ENCODE assay signal across 22 mouse cellular contexts in genomic region chr13:95034715-95035114, GRCm38 (mm10). TPM values are rescaled to one million over a fixed set of nuclear protein-coding genes. Genes with fewer than 3 reads are reported as not detected.
DNase-seq lines count a peak whose midpoint lies in the region; ATAC-seq and TF ChIP-seq lines count a peak whose summit lies in the region.
"Had no signal": no experiment of that assay in that cellular context is flagged by ENCODE, and none has a peak within 500 bp of the region (broad histone marks: within the 10 kb centered on the region; RNA-seq: fewer than 3 reads in every experiment).

No protein-coding gene starts in this region.

- H3K4me1 ChIP-seq in forebrain, embryonic 16.5 days (replicated peaks; ENCODE audit: control insufficient read depth, insufficient read depth, low read length) = no peaks in the 10 kb centered on the region
- 0 out of 2 replicates have a peak, but pooled peaks cover 4% of the 10 kb centered on the region for H3K4me1 ChIP-seq in forebrain, embryonic 13.5 days
- H3K4me1 ChIP-seq in embryonic facial prominence, embryonic 10.5 days = 0 out of 2 replicates have a peak, but pooled peaks cover 2% of the 10 kb centered on the region
- H3K4me1 ChIP-seq: hindbrain, embryonic 12.5 days; stomach, embryonic 15.5 days had no signal

- no peak overlapping the region for H3K4me3 ChIP-seq in forebrain, embryonic 16.5 days (replicated peaks; ENCODE audit: low read length)
- no peak overlapping the region for H3K4me3 ChIP-seq in forebrain, embryonic 13.5 days
- H3K4me3 ChIP-seq in embryonic facial prominence, embryonic 10.5 days = no peak overlapping the region
- H3K4me3 ChIP-seq: embryonic facial prominence, embryonic 12.5 days; gastrocnemius, adult 2 months; heart, embryonic 15.5 days; hindbrain, embryonic 12.5 days; intestine, embryonic 15.5 days; stomach, embryonic 15.5 days had no signal

- no peak overlapping the region for H3K27ac ChIP-seq in forebrain, embryonic 16.5 days (ENCODE audit: low read length)
- no peak overlapping the region for H3K27ac ChIP-seq in forebrain, embryonic 13.5 days
- H3K27ac ChIP-seq in embryonic facial prominence, embryonic 10.5 days (replicated peaks) = no peak overlapping the region
- H3K27ac ChIP-seq: embryonic facial prominence, embryonic 12.5 days; gastrocnemius, adult 2 months; heart, embryonic 15.5 days; hindbrain, embryonic 12.5 days; intestine, embryonic 15.5 days; kidney, postnatal 0 days; stomach, embryonic 15.5 days had no signal

- WGBS in forebrain, embryonic 16.5 days = 58% methylated on average over 2 of the region's 2 CpGs
- 90% methylated on average over 2 of the region's 2 CpGs for WGBS in forebrain, embryonic 13.5 days
- WGBS in embryonic facial prominence, embryonic 10.5 days = 84% methylated on average over 2 of the region's 2 CpGs

- H3K4me2 ChIP-seq in forebrain, embryonic 16.5 days (ENCODE audit: low read length) = no peak overlapping the region
- no peak overlapping the region for H3K4me2 ChIP-seq in forebrain, embryonic 13.5 days
- H3K4me2 ChIP-seq: embryonic facial prominence, embryonic 12.5 days; heart, embryonic 15.5 days; hindbrain, embryonic 12.5 days; intestine, embryonic 15.5 days; liver, embryonic 11.5 days; lung, embryonic 14.5 days; stomach, embryonic 15.5 days had no signal

- H3K9me3 ChIP-seq in forebrain, embryonic 16.5 days (ENCODE audit: control insufficient read depth, low read length) = no peaks in the 10 kb centered on the region
- no peaks in the 10 kb centered on the region for H3K9me3 ChIP-seq in forebrain, embryonic 13.5 days (replicated peaks)
- no peaks in the 10 kb centered on the region for H3K9me3 ChIP-seq in embryonic facial prominence, embryonic 10.5 days
- H3K9me3 ChIP-seq: embryonic facial prominence, embryonic 12.5 days; heart, embryonic 15.5 days; hindbrain, embryonic 12.5 days; intestine, embryonic 15.5 days; stomach, embryonic 15.5 days had no signal

- H3K27me3 ChIP-seq in forebrain, embryonic 16.5 days (replicated peaks; ENCODE audit: control insufficient read depth, insufficient read depth, low read length) = no peaks in the 10 kb centered on the region
- no peaks in the 10 kb centered on the region for H3K27me3 ChIP-seq in forebrain, embryonic 13.5 days
- no peaks in the 10 kb centered on the region for H3K27me3 ChIP-seq in embryonic facial prominence, embryonic 10.5 days (replicated peaks; ENCODE audit: low read depth, poor library complexity, severe bottlenecking)
- H3K27me3 ChIP-seq: embryonic facial prominence, embryonic 12.5 days; heart, embryonic 15.5 days; hindbrain, embryonic 12.5 days; intestine, embryonic 15.5 days; Patski; stomach, embryonic 15.5 days had no signal

- ATAC-seq in forebrain, embryonic 16.5 days = peak; percentile 52; the same call in 1 of the 2 replicates
- ATAC-seq in forebrain, embryonic 13.5 days = no peak
- ATAC-seq: intestine, embryonic 15.5 days; midbrain, embryonic 16.5 days; Patski had no signal

- H3K9ac ChIP-seq in forebrain, embryonic 16.5 days (replicated peaks; ENCODE audit: low read depth, low read length) = no peak overlapping the region
- H3K9ac ChIP-seq in forebrain, embryonic 13.5 days = no peak overlapping the region
- H3K9ac ChIP-seq: embryonic facial prominence, embryonic 12.5 days; heart, embryonic 15.5 days; hindbrain, embryonic 12.5 days; intestine, embryonic 15.5 days; lung, embryonic 14.5 days; stomach, embryonic 15.5 days had no signal

- intact Hi-C loops in left cerebral cortex, postnatal 36 days (cut with DNase I) = no loop called here

- peak; percentile 30 for DNase-seq in brain, embryonic 14.5 days (ENCODE audit: low read depth)
- DNase-seq in layer of hippocampus, adult 8-10 months (ENCODE audit: low spot score in 2 of 2) = peak; percentile 54 to 63
- peak; percentile 49 to 55 for DNase-seq in left cerebral cortex, postnatal 36 days (ENCODE audit: low spot score in 2 of 2)
- DNase-seq in embryonic facial prominence, embryonic 10.5 days (ENCODE audit: low spot score) = no peak
- DNase-seq in heart, adult 18-20 months = no peak
- DNase-seq: cerebellum, adult 8-10 months; gastrocnemius, adult 2 months; heart, adult 11 months; lung, embryonic 14.5 days; spleen, adult 18-20 months; thymus, postnatal 14 days had no signal

- H3K36me3 ChIP-seq in forebrain, embryonic 16.5 days (ENCODE audit: control insufficient read depth, insufficient read depth) = no peaks in the 10 kb centered on the region
- H3K36me3 ChIP-seq in forebrain, embryonic 13.5 days (ENCODE audit: poor library complexity, severe bottlenecking) = no peaks in the 10 kb centered on the region
- H3K36me3 ChIP-seq in embryonic facial prominence, embryonic 10.5 days (replicated peaks) = no peaks in the 10 kb centered on the region
- H3K36me3 ChIP-seq: embryonic facial prominence, embryonic 12.5 days; heart, embryonic 15.5 days; hindbrain, embryonic 12.5 days; intestine, embryonic 15.5 days; stomach, embryonic 15.5 days had no signal

- no peak for TF ChIP-seq POLR2A in brain, embryonic 14.5 days (IDR thresholded peaks at IDR 0.05; ENCODE audit: borderline replicate concordance, extremely low read depth, insufficient read depth, insufficient read length, poor library complexity, severe bottlenecking)

- no peak for TF ChIP-seq CTCF in brain, embryonic 14.5 days (IDR thresholded peaks at IDR 0.05; ENCODE audit: borderline replicate concordance, extremely low read depth, insufficient read depth, insufficient read length)

RNA-seq across cellular contexts. Expression of gene Wdr41, which starts 58.6 kb away (rescaled TPM):
- polyA plus RNA-seq in forebrain, embryonic 16.5 days (2015; fragmentation: Nextera tagmentation; extraction: Ambion mirVana) = 27.4 and 28.2 TPM in 2 replicates
- polyA plus RNA-seq in forebrain, embryonic 13.5 days (2015; fragmentation: Nextera tagmentation; extraction: Ambion mirVana) = 19.3 and 22.0 TPM in 2 replicates
- polyA plus RNA-seq in brain, embryonic 14.5 days (2012; rRNA removed) = 19.4 and 22.9 TPM in 2 replicates
- 10 to 100 TPM; 22.0 to 23.2 (median 22.8) TPM for total RNA-seq in layer of hippocampus, adult 8-10 months (2022)
- 10 to 100 TPM; 19.7 to 21.7 TPM for total RNA-seq in left cerebral cortex, postnatal 36 days (2021)
- 17.1 and 17.3 TPM in 2 replicates for polyA plus RNA-seq in embryonic facial prominence, embryonic 10.5 days (2016; fragmentation: Nextera tagmentation; extraction: Ambion mirVana)
- 10 to 100 TPM; 17.7 to 17.9 TPM for total RNA-seq in heart, adult 18-20 months (2021)

Comparison
In these comparisons a context has a peak if more than half of its experiments do, and no peak if none do; other contexts are left out.
1. DNase-seq: peak in brain, embryonic 14.5 days (single experiment), layer of hippocampus, adult 8-10 months (2 of 2) and left cerebral cortex, postnatal 36 days (2 of 2); none in embryonic facial prominence, embryonic 10.5 days (single experiment) and heart, adult 18-20 months (0 of 2).